Mouse (Mus musculus) bone marrow, adult 2 months (tissue): ENCODE measurements around the gene Ipp. TPM values are rescaled to one million over a fixed set of nuclear protein-coding genes. Genes with fewer than 3 reads are reported as not detected.

Source experiments
- H3K27ac ChIP-seq: fragments of 200-500 bp; 2 replicates; pipeline ENCODE4 v1.5.1; 2012; ENCODE audit warnings: low read depth, mild to moderate bottlenecking, control low read depth, inconsistent platforms, low read length; ENCODE audit not compliant: control insufficient read depth, poor library complexity, insufficient read depth
- H3K4me1 ChIP-seq: fragments of 200-500 bp; 2 replicates; pipeline ENCODE4 v1.6.1; 2011; ENCODE audit warnings: low read length; ENCODE audit not compliant: control insufficient read depth, insufficient read depth
- H3K4me3 ChIP-seq: fragments of 200-500 bp; replicated peaks from 2 replicates; pipeline ENCODE3; 2011; ENCODE audit warnings: mild to moderate bottlenecking, low read depth, low read length, control low read depth; ENCODE audit not compliant: control insufficient read depth
- CTCF ChIP-seq: fragments of 200-500 bp; IDR thresholded peaks from 2 replicates; pipeline ENCODE4 v1.5.1; 2011; ENCODE audit warnings: low read length, control low read depth; ENCODE audit not compliant: control insufficient read depth, insufficient read depth
- POLR2A ChIP-seq: fragments of 200-500 bp; IDR thresholded peaks from 2 replicates; pipeline ENCODE4 v1.6.1; 2011; ENCODE audit warnings: low read depth, mild to moderate bottlenecking, control low read depth, low read length, borderline replicate concordance; ENCODE audit not compliant: control insufficient read depth
- WGBS: fragments of 180-500 bp; shearing (Covaris S2); methylation state at CpG from one replicate; pipeline ENCODE4 v1.1.7; 2018; 5-methylcytosine and 5-hydroxymethylcytosine counted together
- polyA plus RNA-seq: library from polyadenylated mRNA; stranded (reverse); fragments of >200 nt; gene quantifications from 2 replicates; pipeline ENCODE4 v1.2.4, GENCODE M21; 2011; ENCODE audit warnings: low replicate concordance; ENCODE audit not compliant: missing spikeins, insufficient read depth, insufficient read length

Gene Ipp
- polyA plus RNA-seq, 1 experiment, result 4.3 TPM

GRCm38 (mm10) chr4:116553035-116553434, 45.7 kb downstream of the Ipp start:
- TF ChIP-seq CTCF (no peak), POLR2A (no peak)
- WGBS, result 79% methylated on average over 3 of the region's 3 CpGs
- no peak overlapping the region for H3K4me3 ChIP-seq

DNA sequence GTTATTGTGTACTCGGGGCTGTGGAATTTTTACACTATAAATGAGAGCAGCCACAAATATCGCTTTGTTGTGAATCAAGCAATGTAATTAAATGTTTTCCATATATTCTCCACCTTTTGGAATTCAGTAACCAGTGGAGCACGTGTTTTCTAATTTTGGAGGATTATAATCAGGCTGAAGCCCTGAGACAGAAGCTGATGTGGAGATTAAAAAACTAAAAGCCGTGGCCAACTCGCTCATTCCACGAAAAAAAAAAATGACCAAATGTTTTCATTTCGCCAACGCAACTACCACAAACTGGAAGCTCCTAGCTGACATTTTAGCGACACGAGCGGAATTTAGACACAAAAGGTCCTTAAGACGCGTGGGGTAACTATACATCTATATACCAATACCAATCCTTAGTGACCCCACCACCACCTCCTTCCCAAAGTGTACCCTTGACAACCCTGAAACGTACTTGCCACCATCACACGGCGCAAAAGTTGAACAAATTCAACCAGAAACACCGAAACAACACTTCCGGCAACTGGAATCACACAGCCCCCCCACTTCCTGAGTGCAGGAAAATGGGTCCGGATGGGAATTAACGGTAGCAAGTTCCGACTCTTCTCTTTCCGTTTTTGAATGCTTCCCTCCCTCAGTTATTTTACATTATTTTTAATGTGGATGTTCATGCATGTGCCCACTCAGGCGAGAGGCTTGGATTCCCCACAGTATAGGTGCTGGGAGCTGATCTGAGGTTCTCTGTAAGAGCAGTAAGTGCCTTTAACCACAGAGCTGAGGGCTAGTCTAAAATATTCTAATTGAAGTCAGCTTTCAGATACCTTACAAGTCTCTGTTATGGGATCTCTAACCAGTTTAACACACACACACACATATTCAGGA, 48.3 kb downstream of the Ipp start, which contains the start of gene Tmem69:
TSS of gene Tmem69 (minus strand) at position 524 of the 888 bp plus-strand sequence.
- Histone ChIP-seq H3K4me3 (peak within 1 kb of the TSS; percentile 100), H3K4me1 (no peaks in the 10 kb centered on the region; the same call in 1 of the 2 replicates), H3K27ac (peak within 1 kb of the TSS; percentile 98)
- no peak for TF ChIP-seq POLR2A
- TF ChIP-seq CTCF, result no peak
- WGBS, result 2% methylated on average over 23 of the region's 23 CpGs

More at GRCm38 (mm10) chr4:116553035-116553434, 45.7 kb downstream of the Ipp start:
- Histone ChIP-seq H3K4me1 (no peaks in the 10 kb centered on the region), H3K27ac (no peak overlapping the region)

- TF ChIP-seq CTCF, result no peak
- TF ChIP-seq POLR2A, result peak; percentile 90
- Histone ChIP-seq H3K4me3 (peak overlapping the region; percentile 100), H3K27ac (peak overlapping the region; percentile 98), H3K4me1 (no peaks in the 10 kb centered on the region; the same call in 1 of the 2 replicates)
- 0% methylated on average over 28 of the region's 28 CpGs for WGBS
Measured at GRCm38 (mm10) chr4:116556561-116557305, 49.4 kb downstream of the Ipp start.

DNA sequence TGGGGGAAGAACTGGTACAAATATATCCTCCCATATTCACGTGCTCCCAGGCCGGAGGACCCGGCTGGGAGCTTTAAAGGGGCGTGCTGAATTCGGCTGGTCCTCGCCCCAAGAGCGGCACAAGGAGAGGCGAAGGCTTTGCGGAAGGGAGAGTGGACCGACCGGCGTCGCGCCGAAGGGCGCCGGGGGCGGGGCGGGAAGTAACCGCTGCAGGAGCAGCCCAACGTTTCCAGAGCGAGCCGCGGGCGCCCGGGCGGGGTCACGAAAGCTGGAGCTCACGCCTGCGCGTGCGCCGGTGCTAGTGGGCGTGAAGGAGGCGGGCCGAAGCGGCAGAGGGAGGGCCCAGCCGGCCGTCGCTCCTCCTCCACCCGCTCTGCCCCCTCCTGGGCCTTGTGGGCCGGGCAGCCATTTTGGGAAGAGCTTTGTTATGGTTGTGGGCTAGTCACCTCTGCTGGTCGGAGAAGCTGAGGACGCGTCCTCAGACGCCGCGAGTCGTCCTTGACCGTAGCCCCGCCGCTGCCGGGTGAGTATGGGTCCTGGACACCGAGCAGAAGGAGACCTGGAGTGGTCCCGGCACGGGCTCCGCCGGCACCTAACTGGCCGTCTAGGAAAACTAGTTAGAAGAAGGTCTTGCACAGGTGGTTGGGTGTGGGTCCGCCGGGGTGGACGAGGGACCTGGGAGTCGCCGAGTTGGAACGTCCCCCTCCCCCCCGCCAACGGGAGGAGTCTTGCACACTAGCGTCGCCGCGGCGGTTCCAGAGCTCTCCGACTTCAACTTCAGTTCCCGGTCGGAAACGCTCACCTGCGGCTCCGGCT, 50.2 kb downstream of the Ipp start, which contains the start of gene Gpbp1l1:
TSS of gene Gpbp1l1 (plus strand) at position 353 of the 816 bp plus-strand sequence.
- TF ChIP-seq POLR2A (peak; percentile 54), CTCF (0 out of 2 replicates have a peak, but pooled peaks have one; percentile 10)
- no peaks in the 10 kb centered on the region; the same call in 1 of the 2 replicates for H3K4me1 ChIP-seq
- peak within 1 kb of the TSS; percentile 98 for H3K27ac ChIP-seq
- H3K4me3 ChIP-seq, result peak within 1 kb of the TSS; percentile 100
- under 1% methylated on average over 78 of the region's 78 CpGs for WGBS

- TF ChIP-seq CTCF (no peak), POLR2A (no peak)
- Histone ChIP-seq H3K4me1 (no peaks in the 10 kb centered on the region; the same call in 1 of the 2 replicates), H3K27ac (peak overlapping the region; percentile 98), H3K4me3 (peak overlapping the region; percentile 100)
- 1% methylated on average over 15 of the region's 15 CpGs for WGBS
Measured at GRCm38 (mm10) chr4:116558151-116558882, 51.0 kb downstream of the Ipp start.

Other genes with a start within 250 kb of the Ipp start
- gene Mast2, start 43.4 kb upstream of the Ipp start, polyA plus RNA-seq, result 21.5 and 30.8 TPM in 2 replicates
- 49.3 and 137 TPM in 2 replicates for gene Tmem69, start 48.4 kb downstream of the Ipp start, polyA plus RNA-seq
- 19.7 and 33.0 TPM in 2 replicates for gene Gpbp1l1, start 50.1 kb downstream of the Ipp start, polyA plus RNA-seq
- gene Ccdc17, start 89.1 kb downstream of the Ipp start, polyA plus RNA-seq, result 4.8 and 6.4 TPM in 2 replicates
- gene Nasp, start 120.4 kb downstream of the Ipp start, polyA plus RNA-seq, result 112 and 154 TPM in 2 replicates
- 239 and 421 TPM in 2 replicates for gene Akr1a1, start 144.1 kb downstream of the Ipp start, polyA plus RNA-seq
- 134 and 410 TPM in 2 replicates for gene Prdx1, start 178.0 kb downstream of the Ipp start, polyA plus RNA-seq
- gene Mmachc, start 200.9 kb downstream of the Ipp start, polyA plus RNA-seq, result 3.4 and 8.6 TPM in 2 replicates
- gene Ccdc163, start 201.0 kb downstream of the Ipp start, polyA plus RNA-seq, result 18.9 and 60.7 TPM in 2 replicates
- 4.0 and 11.1 TPM in 2 replicates for gene Tesk2, start 213.4 kb downstream of the Ipp start, polyA plus RNA-seq